Mouse (Mus musculus) cerebellum, adult 2 months (tissue): ENCODE data around the gene Asb5.

ENCODE experiments used
- CTCF ChIP-seq: fragments of 200-500 bp; IDR thresholded peaks from 2 replicates; pipeline ENCODE4 v1.5.1; 2011; ENCODE audit warnings: low read depth, mild to moderate bottlenecking, control low read depth, low read length, moderate library complexity, borderline replicate concordance; ENCODE audit not compliant: insufficient read depth
- POLR2A ChIP-seq: fragments of 200-500 bp; IDR thresholded peaks from 2 replicates; pipeline ENCODE4 v1.6.1; 2011; ENCODE audit warnings: low read length, control low read depth, borderline replicate concordance; ENCODE audit not compliant: insufficient read depth

DNA sequence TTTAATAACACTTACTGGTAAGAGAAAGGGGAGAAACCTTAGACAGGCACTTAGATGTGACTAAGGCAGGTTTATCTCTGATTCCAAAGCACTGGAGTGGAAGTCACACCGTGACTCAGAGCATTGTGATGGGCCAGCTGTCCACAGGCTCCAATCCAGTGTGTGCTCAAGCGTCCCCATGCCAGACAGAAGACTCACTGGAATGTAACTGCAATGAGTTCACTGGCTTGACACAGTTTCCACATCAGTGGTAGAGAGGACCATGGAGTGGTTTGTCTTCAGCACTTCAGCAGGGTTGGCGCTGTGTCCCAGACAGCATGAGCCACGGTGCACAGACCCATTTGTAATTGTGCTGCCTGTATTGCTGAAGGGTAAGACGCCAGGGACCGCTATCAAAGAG, 19.0 kb downstream of the Asb5 start:
- no peak for TF ChIP-seq POLR2A
- TF ChIP-seq CTCF = no peak
